Mouse (Mus musculus): ENCODE results near the gene Icosl. TPM values are rescaled to one million over a fixed set of nuclear protein-coding genes. Genes with fewer than 3 reads are reported as not detected.

The Icosl gene
- polyA plus RNA-seq, 1 experiment from 2014 or later, result 1.4 TPM

GRCm38 (mm10) chr10:78085711-78086110, 16.6 kb downstream of the Icosl start:
- Histone ChIP-seq H3K4me1 (replicated peaks; ENCODE audit: control insufficient read depth, insufficient read depth, low read length) (no peaks in the 10 kb centered on the region), H3K4me2 (replicated peaks; ENCODE audit: low read depth, low read length) (no peak overlapping the region), H3K4me3 (ENCODE audit: low read depth, low read length) (no peak overlapping the region), H3K9ac (ENCODE audit: low read depth, low read length) (no peak overlapping the region), H3K36me3 (ENCODE audit: control insufficient read depth, insufficient read depth, low read length) (no peaks in the 10 kb centered on the region), H3K27me3 (ENCODE audit: control insufficient read depth, insufficient read depth, low read length) (no peaks in the 10 kb centered on the region), H3K9me3 (ENCODE audit: control insufficient read depth, low read length) (no peaks in the 10 kb centered on the region), H3K27ac (ENCODE audit: low read depth, low read length) (no peak overlapping the region)
- no peak for DNase-seq (ENCODE audit: low spot score)
- ATAC-seq (ENCODE audit: low FRiP score), result no peak
- WGBS, result 94% methylated on average over 6 of the region's 6 CpGs

- no peak overlapping the region for H3K4me2 ChIP-seq (replicated peaks; ENCODE audit: low read depth, low read length)
- no peaks in the 10 kb centered on the region for H3K4me1 ChIP-seq (replicated peaks; ENCODE audit: control insufficient read depth, insufficient read depth, low read length)
- H3K27ac ChIP-seq (ENCODE audit: low read depth, low read length), result no peak overlapping the region
- no peak for DNase-seq (ENCODE audit: low spot score)
- no peaks in the 10 kb centered on the region for H3K9me3 ChIP-seq (ENCODE audit: control insufficient read depth, low read length)
- H3K9ac ChIP-seq (ENCODE audit: low read depth, low read length), result no peak overlapping the region
- no peak overlapping the region for H3K4me3 ChIP-seq (ENCODE audit: low read depth, low read length)
- no peak for ATAC-seq (ENCODE audit: low FRiP score)
- WGBS, result 86% methylated on average over 10 of the region's 10 CpGs
- H3K27me3 ChIP-seq (ENCODE audit: control insufficient read depth, insufficient read depth, low read length), result no peaks in the 10 kb centered on the region
- H3K36me3 ChIP-seq (ENCODE audit: control insufficient read depth, insufficient read depth, low read length), result no peaks in the 10 kb centered on the region
Observed at GRCm38 (mm10) chr10:78086444-78087061, 17.5 kb downstream of the Icosl start.

- Histone ChIP-seq H3K4me2 (replicated peaks; ENCODE audit: low read depth, low read length) (no peak overlapping the region), H3K4me1 (replicated peaks; ENCODE audit: control insufficient read depth, insufficient read depth, low read length) (no peaks in the 10 kb centered on the region), H3K9me3 (ENCODE audit: control insufficient read depth, low read length) (no peaks in the 10 kb centered on the region), H3K4me3 (ENCODE audit: low read depth, low read length) (no peak overlapping the region), H3K9ac (ENCODE audit: low read depth, low read length) (no peak overlapping the region), H3K27ac (ENCODE audit: low read depth, low read length) (no peak overlapping the region), H3K27me3 (ENCODE audit: control insufficient read depth, insufficient read depth, low read length) (no peaks in the 10 kb centered on the region), H3K36me3 (ENCODE audit: control insufficient read depth, insufficient read depth, low read length) (no peaks in the 10 kb centered on the region)
- WGBS, result 87% methylated on average over 6 of the region's 6 CpGs
- no peak for DNase-seq (ENCODE audit: low spot score)
- ATAC-seq (ENCODE audit: low FRiP score), result no peak
Observed at GRCm38 (mm10) chr10:78087101-78087511, 18.0 kb downstream of the Icosl start.

GRCm38 (mm10) chr10:78090246-78090645, 21.1 kb downstream of the Icosl start:
- H3K9ac ChIP-seq (ENCODE audit: low read depth, low read length), result no peak overlapping the region
- ATAC-seq (ENCODE audit: low FRiP score), result no peak

GRCm38 (mm10) chr10:78090706-78091491, 21.8 kb downstream of the Icosl start:
- 95% methylated on average over 4 of the region's 4 CpGs for WGBS
- Histone ChIP-seq H3K4me1 (replicated peaks; ENCODE audit: control insufficient read depth, insufficient read depth, low read length) (no peaks in the 10 kb centered on the region), H3K36me3 (ENCODE audit: control insufficient read depth, insufficient read depth, low read length) (no peaks in the 10 kb centered on the region), H3K4me3 (ENCODE audit: low read depth, low read length) (no peak overlapping the region), H3K9me3 (ENCODE audit: control insufficient read depth, low read length) (no peaks in the 10 kb centered on the region), H3K4me2 (replicated peaks; ENCODE audit: low read depth, low read length) (no peak overlapping the region), H3K27me3 (ENCODE audit: control insufficient read depth, insufficient read depth, low read length) (no peaks in the 10 kb centered on the region), H3K27ac (ENCODE audit: low read depth, low read length) (no peak overlapping the region), H3K9ac (ENCODE audit: low read depth, low read length) (no peak overlapping the region)
- DNase-seq (ENCODE audit: low spot score) (no peak), ATAC-seq (ENCODE audit: low FRiP score) (no peak)

More at GRCm38 (mm10) chr10:78090246-78090645, 21.1 kb downstream of the Icosl start:
- 62% methylated on average over 6 of the region's 6 CpGs for WGBS
- H3K27me3 ChIP-seq (ENCODE audit: control insufficient read depth, insufficient read depth, low read length), result no peaks in the 10 kb centered on the region
- no peaks in the 10 kb centered on the region for H3K36me3 ChIP-seq (ENCODE audit: control insufficient read depth, insufficient read depth, low read length)
- no peaks in the 10 kb centered on the region for H3K4me1 ChIP-seq (replicated peaks; ENCODE audit: control insufficient read depth, insufficient read depth, low read length)
- H3K27ac ChIP-seq (ENCODE audit: low read depth, low read length), result no peak overlapping the region
- no peak for DNase-seq (ENCODE audit: low spot score)
- no peak overlapping the region for H3K4me3 ChIP-seq (ENCODE audit: low read depth, low read length)
- no peak overlapping the region for H3K4me2 ChIP-seq (replicated peaks; ENCODE audit: low read depth, low read length)
- no peaks in the 10 kb centered on the region for H3K9me3 ChIP-seq (ENCODE audit: control insufficient read depth, low read length)

GRCm38 (mm10) chr10:78091865-78092724, 23.0 kb downstream of the Icosl start:
- Histone ChIP-seq H3K36me3 (ENCODE audit: control insufficient read depth, insufficient read depth, low read length) (no peaks in the 10 kb centered on the region), H3K27ac (ENCODE audit: low read depth, low read length) (no peak overlapping the region), H3K9ac (ENCODE audit: low read depth, low read length) (no peak overlapping the region), H3K4me2 (replicated peaks; ENCODE audit: low read depth, low read length) (no peak overlapping the region), H3K27me3 (ENCODE audit: control insufficient read depth, insufficient read depth, low read length) (no peaks in the 10 kb centered on the region), H3K4me3 (ENCODE audit: low read depth, low read length) (no peak overlapping the region), H3K9me3 (ENCODE audit: control insufficient read depth, low read length) (no peaks in the 10 kb centered on the region), H3K4me1 (replicated peaks; ENCODE audit: control insufficient read depth, insufficient read depth, low read length) (no peaks in the 10 kb centered on the region)
- DNase-seq (ENCODE audit: low spot score) (no peak), ATAC-seq (ENCODE audit: low FRiP score) (no peak)
- 87% methylated on average over 23 of the region's 23 CpGs for WGBS

GRCm38 (mm10) chr10:78092725-78093029, 23.6 kb downstream of the Icosl start:
- H3K27me3 ChIP-seq (ENCODE audit: control insufficient read depth, insufficient read depth, low read length), result no peaks in the 10 kb centered on the region
- no peaks in the 10 kb centered on the region for H3K4me1 ChIP-seq (replicated peaks; ENCODE audit: control insufficient read depth, insufficient read depth, low read length)
- no peak for ATAC-seq (ENCODE audit: low FRiP score)
- no peak overlapping the region for H3K4me2 ChIP-seq (replicated peaks; ENCODE audit: low read depth, low read length)
- no peaks in the 10 kb centered on the region for H3K9me3 ChIP-seq (ENCODE audit: control insufficient read depth, low read length)
- H3K36me3 ChIP-seq (ENCODE audit: control insufficient read depth, insufficient read depth, low read length), result no peaks in the 10 kb centered on the region
- no peak for DNase-seq (ENCODE audit: low spot score)
- no peak overlapping the region for H3K4me3 ChIP-seq (ENCODE audit: low read depth, low read length)
- H3K27ac ChIP-seq (ENCODE audit: low read depth, low read length), result no peak overlapping the region
- H3K9ac ChIP-seq (ENCODE audit: low read depth, low read length), result no peak overlapping the region
- 89% methylated on average over 13 of the region's 13 CpGs for WGBS

- Histone ChIP-seq H3K27me3 (ENCODE audit: control insufficient read depth, insufficient read depth, low read length) (no peaks in the 10 kb centered on the region), H3K27ac (ENCODE audit: low read depth, low read length) (no peak overlapping the region), H3K4me2 (replicated peaks; ENCODE audit: low read depth, low read length) (no peak overlapping the region), H3K4me3 (ENCODE audit: low read depth, low read length) (no peak overlapping the region), H3K9me3 (ENCODE audit: control insufficient read depth, low read length) (no peaks in the 10 kb centered on the region), H3K36me3 (ENCODE audit: control insufficient read depth, insufficient read depth, low read length) (no peaks in the 10 kb centered on the region), H3K4me1 (replicated peaks; ENCODE audit: control insufficient read depth, insufficient read depth, low read length) (no peaks in the 10 kb centered on the region), H3K9ac (ENCODE audit: low read depth, low read length) (no peak overlapping the region)
- ATAC-seq (ENCODE audit: low FRiP score) (no peak), DNase-seq (ENCODE audit: low spot score) (no peak)
Observed at GRCm38 (mm10) chr10:78095221-78095620, 26.1 kb downstream of the Icosl start.

All from hindbrain, embryonic 11.5 days (tissue).